Mouse (Mus musculus): ENCODE measurements around the gene Rxfp4.

Gene Rxfp4

GRCm38 (mm10) chr3:88630849-88631341 is 22.0 kb downstream of the Rxfp4 start:
- intact Hi-C loops (cut with DNase I), result no loop called here

GRCm38 (mm10) chr3:88630018-88630417 is 22.9 kb downstream of the Rxfp4 start:
- intact Hi-C loops (cut with DNase I), result no loop called here

- intact Hi-C loops (cut with DNase I), result no loop called here
Measured at GRCm38 (mm10) chr3:88629244-88629643, 23.7 kb downstream of the Rxfp4 start.

- intact Hi-C loops (cut with DNase I), result no loop called here
Measured at GRCm38 (mm10) chr3:88628766-88629165, 24.2 kb downstream of the Rxfp4 start.

DNA sequence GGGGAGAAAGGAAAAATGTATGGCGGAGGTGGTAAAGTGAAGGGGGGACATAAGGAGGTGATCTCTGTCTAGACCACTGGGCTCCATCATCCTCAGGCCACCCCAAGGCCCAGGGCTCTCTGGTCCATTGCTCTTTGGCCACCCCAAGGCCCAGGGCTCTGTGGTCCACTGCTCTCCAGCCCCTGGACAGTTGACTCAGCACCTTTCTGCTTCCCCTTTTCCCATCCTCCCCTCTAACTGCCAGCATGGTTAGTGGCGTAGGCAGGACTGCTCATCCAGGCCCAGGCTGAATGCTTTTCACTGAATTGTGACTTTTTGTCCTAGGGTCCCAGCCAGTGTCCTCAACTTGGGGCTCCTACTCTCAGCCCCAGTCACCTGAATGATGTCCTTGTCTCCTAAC is 25.4 kb downstream of the Rxfp4 start:
- intact Hi-C loops (cut with DNase I), result no loop called here

DNA sequence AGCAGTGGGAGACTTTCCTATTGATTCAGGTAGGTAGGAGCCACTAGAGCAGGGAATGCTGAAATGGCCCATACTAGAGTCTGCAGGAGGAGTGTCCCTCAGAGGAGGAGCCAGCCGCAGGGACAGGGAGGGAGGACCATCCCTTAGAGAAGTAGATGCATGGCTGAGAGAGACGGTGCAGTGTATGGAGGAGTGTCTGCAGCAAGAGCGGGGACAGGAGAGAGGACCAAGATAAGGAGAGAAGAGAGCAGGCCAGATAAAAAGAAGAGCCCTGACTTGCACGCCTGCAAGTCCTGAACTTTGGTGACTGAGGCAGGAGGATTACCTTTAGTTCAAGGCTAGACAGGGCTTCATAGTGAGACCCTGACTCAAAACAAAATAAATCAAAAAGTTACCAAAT is 25.8 kb downstream of the Rxfp4 start:
- intact Hi-C loops (cut with DNase I), result no loop called here

DNA sequence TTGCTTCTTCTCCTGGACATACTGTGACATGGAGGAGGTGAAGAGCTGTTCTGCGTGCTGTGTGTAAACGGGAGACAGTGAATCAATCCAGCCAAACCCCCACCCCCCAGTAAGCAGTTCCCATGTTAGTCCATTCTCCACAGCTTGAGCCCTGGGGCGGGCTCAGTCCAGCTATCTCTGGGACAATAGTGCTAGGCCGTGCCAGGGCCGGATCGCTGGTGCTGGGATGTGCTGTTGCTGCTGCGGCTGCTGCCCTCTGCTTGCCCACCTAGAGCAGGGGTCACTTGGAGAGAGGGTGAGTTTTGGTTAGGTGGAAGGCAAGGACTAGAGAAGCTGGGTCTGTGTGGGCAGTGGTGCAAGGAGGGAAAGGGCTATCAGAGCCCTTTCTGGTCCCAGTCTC is 26.6 kb downstream of the Rxfp4 start:
- intact Hi-C loops (cut with DNase I), result no loop called here

GRCm38 (mm10) chr3:88625531-88625930 is 27.4 kb downstream of the Rxfp4 start:
- intact Hi-C loops (cut with DNase I), result loop anchor here (2.0 kb wide), 1 partner anchor 13 kb away; no protein-coding TSS in a partner anchor

DNA sequence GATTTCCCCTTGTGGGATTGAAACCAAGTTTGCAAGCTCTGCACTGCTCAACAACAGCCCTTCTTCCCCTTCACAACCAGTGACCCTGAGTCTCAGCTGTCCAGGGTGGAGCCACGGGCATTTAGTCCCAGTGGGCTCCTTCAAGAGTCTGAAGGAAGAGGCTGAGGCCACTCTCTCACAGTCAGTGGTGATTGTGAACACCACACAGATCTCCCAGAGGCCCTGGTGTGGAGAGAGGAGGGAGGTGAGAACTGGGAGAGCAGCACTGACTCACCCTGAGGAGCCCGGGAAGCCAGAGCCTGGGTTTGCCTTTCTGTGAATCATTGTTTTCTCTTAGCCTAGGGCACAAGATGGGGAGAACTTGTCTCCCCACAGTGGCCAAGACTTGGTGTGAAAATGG is 28.0 kb downstream of the Rxfp4 start:
- intact Hi-C loops (cut with DNase I), result loop anchor here (2.0 kb wide), 1 partner anchor 14 kb away; no protein-coding TSS in a partner anchor

DNA sequence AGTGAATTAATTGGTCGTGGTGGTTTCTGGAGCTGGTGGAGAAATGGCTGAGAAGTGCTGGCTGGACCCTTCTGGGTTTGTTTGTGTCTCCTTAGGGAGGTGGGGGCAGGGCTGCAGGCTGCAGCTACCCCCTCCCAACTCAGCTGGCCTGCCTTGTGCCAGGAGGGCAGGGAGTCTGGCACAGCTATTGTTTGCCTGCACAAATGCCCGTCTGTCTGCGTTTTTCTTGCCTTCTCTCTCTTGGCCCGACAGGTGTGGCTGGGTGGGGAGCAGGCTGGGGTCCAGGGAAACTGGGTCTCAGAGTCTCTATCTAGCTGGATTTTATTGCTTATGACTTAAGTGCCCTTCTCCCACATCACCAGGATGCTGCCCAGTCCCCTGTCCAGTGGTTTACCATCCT is 28.6 kb downstream of the Rxfp4 start:
- intact Hi-C loops (cut with DNase I), result loop anchor here (2.0 kb wide), 1 partner anchor 14 kb away; no protein-coding TSS in a partner anchor

DNA sequence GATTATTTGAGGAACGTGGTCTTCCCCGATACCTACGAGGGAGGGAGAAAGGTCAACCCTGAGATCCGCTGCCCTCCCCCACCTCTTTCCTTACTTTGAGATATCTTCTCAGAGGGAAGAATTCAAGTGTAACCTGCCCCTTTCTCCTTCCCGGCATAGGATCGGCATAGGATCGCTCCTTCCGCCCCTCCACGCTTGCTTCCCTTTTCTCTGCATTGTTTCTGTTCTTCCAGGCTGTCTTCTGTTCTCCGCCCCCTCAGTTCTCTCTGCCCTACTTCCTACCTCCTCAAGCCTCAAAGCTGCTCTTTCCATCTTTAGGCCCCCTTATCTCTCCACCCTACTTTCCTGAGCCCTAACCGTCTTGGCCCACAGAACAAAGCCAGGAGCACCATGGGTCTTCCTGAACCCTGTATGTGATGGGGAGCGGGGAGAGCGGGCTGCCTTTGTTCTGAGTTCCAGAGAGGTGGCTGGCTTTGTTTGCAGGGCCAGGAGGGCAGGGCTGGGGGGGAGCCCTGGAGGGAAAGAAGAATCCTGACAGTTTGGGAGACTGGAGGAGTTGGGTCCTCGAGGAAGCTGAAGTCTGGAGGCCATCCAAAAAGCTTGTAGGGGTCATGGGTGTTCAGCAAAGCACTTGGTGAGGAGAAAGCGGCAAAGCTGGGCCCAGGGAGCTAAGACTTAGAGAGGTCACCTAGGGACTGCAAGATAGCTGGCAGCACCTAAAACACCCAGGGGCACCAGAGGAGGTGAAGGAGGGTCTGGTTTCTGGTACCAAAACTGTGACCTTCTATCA is 29.4 kb downstream of the Rxfp4 start:
- intact Hi-C loops (cut with DNase I), result loop anchor here (2.0 kb wide), 1 partner anchor 15 kb away; no protein-coding TSS in a partner anchor

DNA sequence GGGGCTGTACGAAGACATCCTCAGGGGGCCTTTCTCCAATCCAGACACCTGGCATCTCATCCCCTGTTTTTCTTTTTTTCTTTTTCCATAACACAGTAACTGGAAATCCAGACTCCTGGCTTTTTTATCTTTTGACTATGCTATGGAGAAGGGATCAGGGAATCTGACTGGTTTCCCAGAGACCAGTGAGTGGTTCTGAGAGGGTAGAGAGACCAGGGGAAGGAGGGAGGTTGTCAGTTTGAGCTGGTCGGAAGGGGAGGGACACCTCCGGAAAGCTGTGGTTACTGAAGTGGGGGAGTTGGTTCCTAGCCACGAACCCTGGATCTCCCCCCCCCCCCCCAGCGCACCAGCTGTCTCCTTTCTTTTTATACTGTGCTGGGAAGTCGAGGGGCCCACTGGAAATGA is 30.0 kb downstream of the Rxfp4 start:
- intact Hi-C loops (cut with DNase I), result no loop called here

GRCm38 (mm10) chr3:88622113-88622940 is 30.6 kb downstream of the Rxfp4 start:
- intact Hi-C loops (cut with DNase I), result no loop called here

- intact Hi-C loops (cut with DNase I), result no loop called here
Measured at GRCm38 (mm10) chr3:88621537-88622112, 31.3 kb downstream of the Rxfp4 start.

DNA sequence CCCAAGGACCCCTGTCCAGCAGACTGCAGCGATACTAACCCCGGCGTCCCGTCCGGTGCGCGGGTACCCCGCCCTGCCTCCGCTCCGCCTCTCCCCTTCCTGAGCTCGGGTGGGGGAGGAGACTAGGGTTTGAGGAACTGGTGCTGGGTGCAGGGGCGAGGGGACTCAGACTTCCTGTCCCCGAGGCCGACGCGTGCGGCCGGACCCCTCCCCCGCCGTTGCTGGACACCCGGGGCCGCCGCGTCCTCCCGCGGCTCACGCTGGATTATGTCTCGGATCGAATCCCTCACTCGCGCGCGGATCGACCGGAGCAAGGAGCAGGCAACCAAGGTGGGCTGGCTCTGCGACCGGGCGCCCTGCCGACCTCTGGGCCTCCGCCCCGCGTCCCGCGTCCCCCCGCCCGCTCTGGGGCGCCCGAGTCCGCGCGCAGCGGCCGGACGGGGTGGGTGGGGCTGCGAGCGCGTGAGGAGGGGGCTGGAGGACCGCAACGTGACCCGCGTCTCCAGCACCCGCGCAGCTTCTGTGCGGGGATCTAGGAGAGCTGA is 31.9 kb downstream of the Rxfp4 start:
- intact Hi-C loops (cut with DNase I), result no loop called here

DNA sequence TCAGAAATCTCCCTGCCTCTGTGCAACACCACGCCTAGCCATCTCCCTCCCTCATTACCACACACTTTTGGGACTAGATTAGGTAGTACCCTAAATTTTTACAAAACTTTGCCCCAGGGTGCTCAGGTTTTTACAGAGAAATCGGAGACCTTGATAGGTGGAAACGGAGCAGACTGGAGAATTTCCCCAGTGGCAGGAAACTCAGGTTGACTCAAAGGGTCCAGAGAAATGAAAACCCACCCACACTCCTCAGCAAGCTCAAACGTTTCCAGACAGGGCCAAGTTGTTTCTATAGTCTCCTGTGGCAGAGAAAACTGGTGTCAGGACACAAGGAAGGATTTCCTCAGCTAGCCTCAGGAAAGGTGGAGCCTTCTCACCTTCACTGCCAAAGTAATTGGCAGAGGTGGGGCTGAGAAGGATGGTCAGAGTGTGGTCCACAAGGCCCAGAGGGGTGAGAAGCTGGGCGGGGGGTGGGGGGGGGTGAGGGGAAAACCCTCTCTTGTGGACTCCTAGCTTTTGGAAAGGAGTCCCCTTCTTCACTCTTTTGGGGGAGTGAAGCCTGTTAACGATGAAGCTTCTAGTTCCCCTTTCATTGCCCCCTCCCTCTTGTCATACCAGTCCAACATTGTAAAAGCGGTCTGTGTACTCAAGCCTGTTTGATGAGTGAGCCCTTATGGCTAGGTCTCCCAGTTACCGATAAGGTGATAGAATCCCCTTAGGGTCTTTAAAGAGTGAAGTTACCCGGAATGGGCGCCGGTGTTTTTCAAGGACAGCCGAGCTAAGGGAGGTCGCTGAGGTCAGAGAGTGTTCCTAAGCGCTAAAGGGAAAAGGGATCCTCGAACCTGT is 32.6 kb downstream of the Rxfp4 start:
- intact Hi-C loops (cut with DNase I), result no loop called here

DNA sequence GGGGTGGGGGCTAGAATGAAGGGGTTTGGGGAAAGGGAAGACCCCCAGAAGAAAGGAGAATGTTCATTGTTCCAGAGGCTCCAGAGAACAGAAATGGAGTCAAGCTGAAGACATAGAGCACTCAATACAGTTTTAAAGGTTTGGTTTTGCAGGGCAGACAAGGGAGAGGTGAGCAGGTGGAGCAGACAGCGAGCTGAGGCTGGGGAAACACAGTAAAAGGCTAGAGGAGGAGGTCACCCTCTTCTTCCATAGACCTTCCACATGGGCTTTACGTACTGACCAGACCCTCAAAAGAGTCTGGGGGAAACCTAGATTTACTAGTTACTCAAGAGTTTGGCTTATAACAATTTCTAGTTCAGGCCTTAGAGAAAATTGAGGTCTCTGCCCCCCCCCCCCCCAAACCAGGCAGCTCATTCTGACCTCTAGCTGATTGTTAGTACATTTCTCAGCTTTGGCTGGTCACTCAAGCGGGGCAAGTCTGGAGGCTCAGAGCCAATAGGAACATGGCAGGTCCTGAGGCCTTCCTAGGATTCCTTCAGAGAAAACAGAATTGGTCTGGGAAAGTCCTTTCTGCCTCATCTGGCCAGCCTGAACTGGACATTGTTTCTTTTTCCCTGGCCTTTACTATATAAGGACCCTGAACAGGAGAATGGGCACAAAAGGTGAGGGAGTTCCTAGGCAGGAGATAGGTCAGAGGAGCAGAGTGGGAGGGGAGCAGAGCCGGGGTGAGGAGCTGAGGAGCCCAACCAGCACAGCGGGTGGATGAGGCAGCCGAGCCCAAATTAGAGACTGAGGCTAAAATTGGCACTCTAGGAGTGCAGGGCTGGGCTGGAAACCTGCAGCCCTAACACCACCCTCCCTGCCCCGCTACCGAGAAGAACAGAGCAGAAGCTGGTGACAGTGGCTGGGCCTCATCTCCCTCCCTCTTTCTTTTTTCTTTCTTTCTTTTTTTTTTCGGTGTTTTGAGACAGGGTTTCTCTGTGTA is 33.5 kb downstream of the Rxfp4 start:
- intact Hi-C loops (cut with DNase I), result no loop called here

DNA sequence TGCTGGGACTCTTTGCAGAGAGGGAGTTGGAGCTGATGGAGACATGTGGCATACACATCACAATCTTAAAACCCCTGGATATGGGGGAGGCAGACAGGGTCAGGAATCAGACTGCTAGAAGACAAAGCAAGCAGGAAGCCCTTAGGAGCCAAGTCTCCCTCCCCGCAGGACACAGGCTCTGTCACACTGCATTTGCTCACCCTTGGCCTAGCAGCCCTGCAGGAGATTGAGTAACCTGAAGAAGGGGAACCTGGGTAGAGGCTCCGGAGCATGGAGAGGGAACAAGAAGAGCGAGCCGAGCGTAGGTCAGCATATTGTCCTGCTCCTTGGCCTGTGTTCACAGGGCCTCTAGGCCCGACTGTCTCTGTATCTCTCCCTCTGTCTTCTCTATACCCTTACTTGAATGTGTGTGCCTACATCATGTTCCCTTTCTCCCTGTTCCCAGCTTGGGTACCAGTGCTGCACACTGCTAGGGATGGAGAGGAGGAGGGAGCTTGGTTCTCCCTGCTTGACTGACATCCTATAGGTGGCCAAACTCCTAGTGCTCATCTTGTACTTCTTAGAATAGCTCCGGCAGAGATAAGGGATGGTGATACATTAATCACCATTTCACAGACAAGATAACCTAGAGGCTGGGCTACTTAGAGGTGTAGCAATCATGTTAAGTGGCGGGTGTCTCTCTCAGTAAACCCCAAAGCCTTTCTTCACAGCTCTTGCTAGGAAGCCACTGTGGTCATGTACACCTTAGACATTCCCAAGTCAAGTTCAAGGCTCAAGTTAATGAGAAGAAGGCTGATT is 34.7 kb downstream of the Rxfp4 start:
- intact Hi-C loops (cut with DNase I), result no loop called here

All from adrenal gland (tissue).